Mouse (Mus musculus) hematopoietic multipotent progenitor cell, adult 10-12 weeks (in vitro differentiated cells): ENCODE measurements around the gene Ttc16. TPM values are rescaled to one million over a fixed set of nuclear protein-coding genes. Genes with fewer than 3 reads are reported as not detected.

Source experiments
- polyA plus RNA-seq: library from polyadenylated mRNA; stranded (reverse); fragments of >175 nt; gene quantifications from 2 replicates; pipeline ENCODE4 v1.2.3, GENCODE M21; 2012; ENCODE audit warnings: low replicate concordance

Gene Ttc16
- polyA plus RNA-seq: 0.04 and 0.09 TPM in 2 replicates

GRCm38 (mm10) chr2:32775359-32776074 lies at the start of gene Ttc16, which contains the start of gene Ptrh1:
Gene Ttc16, minus strand, starts transcription at chr2:32775633.
Gene Ptrh1, plus strand, starts transcription at chr2:32775786.

GRCm38 (mm10) chr2:32784048-32784681 lies 8.7 kb upstream of the Ttc16 start, which contains the start of gene Cfap157:
Gene Cfap157, minus strand, starts transcription at chr2:32784428.

GRCm38 (mm10) chr2:32757056-32757845 lies 18.2 kb downstream of the Ttc16 start, which contains the start of gene Tor2a:
Gene Tor2a, plus strand, starts transcription at chr2:32757234.

GRCm38 (mm10) chr2:32740916-32741272 lies 34.5 kb downstream of the Ttc16 start, which contains the start of gene 6330409D20Rik:
Gene 6330409D20Rik, minus strand, starts transcription at chr2:32741016.

GRCm38 (mm10) chr2:32720681-32721229 lies 54.7 kb downstream of the Ttc16 start, which contains the start of gene Sh2d3c:
Gene Sh2d3c, plus strand, starts transcription at chr2:32721055.

GRCm38 (mm10) chr2:32712934-32713817 lies 62.3 kb downstream of the Ttc16 start, which contains the start of gene Cdk9:
Gene Cdk9, minus strand, starts transcription at chr2:32713076.

Other genes with a start within 250 kb of the Ttc16 start
- 136 and 166 TPM in 2 replicates for gene Fam102a, start 240.3 kb downstream of the Ttc16 start, polyA plus RNA-seq
- 11.0 and 11.9 TPM in 2 replicates for gene Dpm2, start 204.8 kb downstream of the Ttc16 start, polyA plus RNA-seq
- gene Pip5kl1, start 200.8 kb downstream of the Ttc16 start, polyA plus RNA-seq: 0.16 TPM in 1 of 2 replicates, not detected in the other
- gene 9430097D07Rik, start 199.9 kb downstream of the Ttc16 start, polyA plus RNA-seq: not detected in 2 replicates
- gene St6galnac4, start 188.5 kb downstream of the Ttc16 start, polyA plus RNA-seq: 29.1 and 47.0 TPM in 2 replicates
- 15.4 and 20.9 TPM in 2 replicates for gene St6galnac6, start 175.9 kb downstream of the Ttc16 start, polyA plus RNA-seq
- gene Ak1, start 153.9 kb downstream of the Ttc16 start, polyA plus RNA-seq: 0.09 and 0.66 TPM in 2 replicates
- gene Eng, start 129.0 kb downstream of the Ttc16 start, polyA plus RNA-seq: 13.8 and 31.2 TPM in 2 replicates
- 47.2 and 135 TPM in 2 replicates for gene Fpgs, start 71.5 kb downstream of the Ttc16 start, polyA plus RNA-seq
- gene Cdk9, start 62.6 kb downstream of the Ttc16 start, polyA plus RNA-seq: 91.0 and 160 TPM in 2 replicates
- 153 and 217 TPM in 2 replicates for gene Sh2d3c, start 54.6 kb downstream of the Ttc16 start, polyA plus RNA-seq
- gene 6330409D20Rik, start 34.6 kb downstream of the Ttc16 start, polyA plus RNA-seq: not detected in 2 replicates
- gene Tor2a, start 18.4 kb downstream of the Ttc16 start, polyA plus RNA-seq: 61.8 and 69.6 TPM in 2 replicates
- 2.4 and 6.0 TPM in 2 replicates for gene Ptrh1, start 153 bp upstream of the Ttc16 start, polyA plus RNA-seq
- gene Cfap157, start 8.8 kb upstream of the Ttc16 start, polyA plus RNA-seq: not detected in 2 replicates
- gene Stxbp1, start 71.6 kb upstream of the Ttc16 start, polyA plus RNA-seq: 1.4 and 3.5 TPM in 2 replicates
- 10.9 and 38.1 TPM in 2 replicates for gene Fam129b, start 100.5 kb upstream of the Ttc16 start, polyA plus RNA-seq
- 1,267 and 2,336 TPM in 2 replicates for gene Rpl12, start 185.9 kb upstream of the Ttc16 start, polyA plus RNA-seq
- gene Lrsam1, start 186.0 kb upstream of the Ttc16 start, polyA plus RNA-seq: 12.7 and 17.3 TPM in 2 replicates
- gene Slc2a8, start 206.4 kb upstream of the Ttc16 start, polyA plus RNA-seq: 41.9 and 165 TPM in 2 replicates